Mouse (Mus musculus) CD4-positive, CD25-positive, alpha-beta regulatory T cell, adult 2 months (primary cell): Measurements from ENCODE around the gene Klc4.

Experiments
- DNase-seq: peaks from one replicate; pipeline ENCODE4 v3.0.0-alpha.2; 2012; ENCODE audit warnings: low read depth, low spot score

The Klc4 gene

DNA sequence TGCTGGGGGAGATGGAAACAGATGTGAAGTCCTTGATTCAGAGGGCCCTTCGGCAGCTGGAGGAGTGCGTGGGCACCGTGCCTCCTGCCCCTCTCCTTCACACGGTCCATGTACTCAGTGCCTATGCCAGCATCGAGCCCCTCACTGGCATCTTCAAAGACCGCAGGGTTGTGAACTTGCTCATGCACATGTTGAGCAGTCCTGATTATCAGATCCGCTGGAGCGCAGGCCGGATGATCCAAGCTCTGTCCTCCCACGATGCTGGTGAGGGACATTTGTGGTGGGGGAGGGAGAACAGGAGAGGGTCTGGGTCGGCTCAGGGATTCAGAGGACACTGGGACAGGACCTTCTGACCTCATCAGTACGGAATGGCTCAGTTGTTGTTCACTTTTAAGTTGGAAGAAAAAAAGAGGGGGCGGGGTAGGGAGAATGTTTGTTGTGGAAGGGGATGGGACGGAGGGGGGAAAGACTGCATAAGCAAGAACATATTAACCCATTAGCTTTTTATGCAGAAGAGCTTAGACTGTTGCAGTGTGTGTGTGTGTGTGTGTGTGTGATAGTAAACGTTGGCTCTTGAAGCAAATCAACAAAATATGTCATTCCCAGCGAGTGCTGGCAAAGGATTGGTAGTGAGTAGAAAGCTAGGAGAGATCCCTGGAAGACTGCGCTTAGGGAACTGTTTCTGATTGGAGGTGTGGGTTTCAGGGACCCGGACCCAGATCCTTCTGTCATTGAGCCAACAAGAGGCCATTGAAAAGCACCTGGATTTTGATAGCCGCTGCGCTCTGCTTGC is 6.1 kb upstream of the Klc4 start:
- no peak for DNase-seq

DNA sequence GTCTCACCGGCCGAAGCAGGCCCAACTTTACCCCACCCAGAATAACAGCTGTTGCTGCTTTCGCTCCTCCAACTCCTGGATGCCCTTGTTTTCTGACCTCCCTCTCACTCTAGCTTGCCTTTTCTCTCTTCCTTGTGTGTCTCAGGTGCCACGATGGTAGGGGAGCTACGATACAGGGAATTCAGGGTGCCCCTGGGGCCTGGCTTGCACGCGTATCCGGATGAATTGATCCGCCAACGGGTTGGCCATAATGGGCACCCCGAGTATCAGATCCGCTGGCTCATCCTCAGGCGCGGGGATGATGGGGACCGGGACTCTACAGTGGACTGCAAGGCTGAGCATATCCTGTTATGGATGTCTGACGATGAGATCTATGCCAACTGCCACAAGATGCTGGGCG is 5.5 kb upstream of the Klc4 start:
- no peak for DNase-seq

DNA sequence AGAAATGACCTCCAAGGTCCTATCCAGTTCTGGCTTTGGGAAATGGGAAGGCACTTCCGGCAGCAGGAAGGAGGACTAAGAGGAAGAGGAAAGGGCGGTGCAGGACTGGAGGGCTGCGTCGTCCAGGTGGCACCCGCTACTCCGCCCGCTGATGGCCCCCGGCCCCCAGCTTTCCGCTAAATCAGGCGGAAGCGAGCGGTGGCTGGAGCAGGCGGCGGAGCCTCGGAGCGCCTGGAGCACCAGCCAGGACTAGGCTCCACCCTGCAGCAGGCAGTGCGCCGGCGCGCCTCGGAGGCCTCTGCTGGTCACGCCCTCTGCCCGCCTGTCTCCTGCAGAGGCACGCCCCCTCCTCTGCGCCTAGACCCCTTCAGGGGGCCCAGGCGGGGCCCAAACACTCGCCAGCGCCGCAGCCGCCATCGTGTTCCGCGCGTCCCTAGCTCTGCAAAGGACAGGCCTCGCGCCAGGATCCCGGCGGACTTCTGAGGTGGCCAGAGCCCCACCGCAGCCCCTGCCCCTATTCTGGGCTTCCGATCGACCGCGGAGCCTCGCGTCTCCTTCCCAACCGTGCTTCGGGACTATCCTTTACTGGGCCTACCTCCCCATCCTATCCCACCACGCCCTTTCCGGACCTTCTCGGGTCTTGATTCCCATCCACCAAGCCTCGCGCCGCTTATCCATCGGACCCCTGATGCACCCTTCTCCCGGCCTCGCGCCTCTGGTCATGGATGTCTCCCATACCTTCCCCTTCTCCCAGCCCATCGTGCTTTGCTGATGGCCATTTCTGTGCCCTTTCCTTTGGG is 4.6 kb upstream of the Klc4 start, which contains the start of gene Cul7:
Gene Cul7, plus strand, starts transcription at position 106 of the 800 bp plus-strand sequence.
- DNase-seq = peak; percentile 93

DNA sequence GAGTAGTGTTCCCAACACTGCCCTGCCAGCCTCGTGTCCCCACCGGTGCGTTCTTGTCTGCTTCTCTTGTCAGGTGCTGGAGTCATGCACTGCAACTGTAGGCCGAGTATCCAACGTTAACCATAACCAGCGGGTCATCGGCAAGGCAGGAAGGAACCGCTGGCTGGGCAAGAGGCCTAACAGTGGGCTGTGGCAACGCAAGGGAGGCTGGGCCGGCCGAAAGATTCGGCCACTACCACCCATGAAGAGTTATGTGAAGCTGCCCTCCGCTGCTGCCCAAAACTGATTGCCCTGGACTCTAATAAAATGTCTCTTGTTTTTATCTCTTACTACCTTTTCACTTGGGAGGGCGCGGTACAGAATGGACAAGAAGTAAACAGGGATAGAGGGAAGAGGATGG is 4.0 kb upstream of the Klc4 start:
- peak; percentile 14 for DNase-seq

DNA sequence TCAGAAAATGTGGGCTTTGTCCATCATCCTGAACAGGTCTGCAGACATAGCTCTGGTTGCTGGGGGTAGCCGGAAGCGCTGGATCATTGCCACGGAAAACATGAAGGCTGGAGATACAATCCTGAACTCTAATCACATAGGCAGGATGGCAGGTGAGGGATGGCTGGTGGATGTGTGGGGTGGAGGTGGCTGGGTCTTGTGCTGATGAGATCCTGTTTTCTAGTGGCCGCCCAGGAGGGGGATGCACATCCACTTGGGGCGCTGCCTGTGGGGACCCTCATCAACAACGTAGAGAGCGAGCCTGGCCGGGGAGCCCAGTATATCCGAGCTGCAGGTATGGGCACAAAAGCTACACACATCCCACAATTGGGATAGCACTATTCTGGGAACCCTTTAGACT is 2.6 kb upstream of the Klc4 start:
- no peak for DNase-seq

DNA sequence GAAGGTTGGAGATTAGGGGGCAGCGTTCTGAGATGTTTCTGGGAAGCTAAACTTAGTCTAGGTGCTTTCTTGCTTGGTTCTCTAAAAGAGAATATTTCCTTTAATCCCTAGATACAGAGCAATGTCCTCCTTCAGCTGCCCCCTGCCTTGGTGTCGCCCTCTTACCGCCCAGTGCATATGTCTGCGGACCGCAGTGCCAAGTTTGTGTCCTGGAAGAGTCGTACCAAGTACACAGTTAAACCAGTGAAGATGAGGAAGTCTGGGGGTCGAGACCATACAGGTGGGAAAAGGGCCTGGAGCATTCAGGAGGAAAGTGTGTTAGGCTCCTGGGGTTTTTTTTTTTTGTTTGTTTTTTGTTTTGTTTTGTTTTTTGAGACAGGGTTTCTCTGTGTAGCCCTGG is 1.5 kb upstream of the Klc4 start:
- no peak for DNase-seq

GRCm38 (mm10) chr17:46646322-46646662 is 470 bp upstream of the Klc4 start:
- DNase-seq = no peak

DNA sequence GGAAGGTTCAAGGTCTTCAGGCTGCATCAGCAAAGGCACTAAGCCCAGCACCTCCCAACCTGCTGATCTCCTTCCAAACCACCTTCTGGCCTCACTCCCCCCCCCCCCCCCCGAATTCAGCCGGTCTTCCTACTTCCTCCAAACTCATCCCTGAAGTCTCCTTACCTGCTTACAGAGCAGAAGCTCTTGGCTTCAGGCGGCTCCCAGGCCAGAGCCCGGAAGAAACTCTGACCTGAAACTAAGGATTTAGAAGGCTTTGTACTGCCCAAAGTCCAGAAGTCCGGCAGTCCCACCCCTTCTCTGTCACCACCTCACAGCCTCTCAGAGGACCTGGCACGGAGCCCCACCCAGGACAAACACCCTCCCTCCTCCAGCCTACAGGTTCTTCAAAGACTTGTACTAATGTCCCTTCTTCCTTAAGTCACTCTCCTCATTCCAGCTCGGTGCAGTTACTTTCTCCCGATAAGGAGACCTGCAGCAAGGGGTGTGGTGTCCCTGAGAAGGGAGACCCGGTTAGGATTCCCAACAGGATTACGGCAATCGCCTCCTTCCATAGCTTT is 826 bp downstream of the Klc4 start:
- DNase-seq = peak; percentile 24

- DNase-seq = no peak
These were observed 1.5 kb downstream of the Klc4 start for GRCm38 (mm10) chr17:46644152-46644805.

GRCm38 (mm10) chr17:46642060-46642459 is 3.8 kb downstream of the Klc4 start:
- no peak for DNase-seq

DNA sequence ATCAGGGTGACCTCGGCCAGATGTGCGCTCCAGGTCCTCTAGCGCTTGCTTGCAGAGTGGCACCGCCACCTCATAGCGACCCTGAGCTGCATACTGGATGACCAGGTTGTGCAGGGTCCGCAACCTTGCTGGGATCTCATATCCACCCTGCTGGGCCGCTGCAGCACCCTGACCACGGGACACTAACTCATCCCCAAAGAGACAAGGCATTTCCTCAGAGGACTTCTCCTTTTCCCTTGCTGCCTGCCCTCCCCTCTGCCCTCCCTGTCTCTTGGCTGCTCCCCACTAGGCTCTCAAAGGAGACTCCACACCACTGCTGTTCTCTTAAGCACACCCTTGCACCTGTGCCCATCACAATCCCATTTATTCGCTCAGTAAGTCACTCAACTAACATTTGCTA is 5.9 kb downstream of the Klc4 start:
- DNase-seq = no peak

DNA sequence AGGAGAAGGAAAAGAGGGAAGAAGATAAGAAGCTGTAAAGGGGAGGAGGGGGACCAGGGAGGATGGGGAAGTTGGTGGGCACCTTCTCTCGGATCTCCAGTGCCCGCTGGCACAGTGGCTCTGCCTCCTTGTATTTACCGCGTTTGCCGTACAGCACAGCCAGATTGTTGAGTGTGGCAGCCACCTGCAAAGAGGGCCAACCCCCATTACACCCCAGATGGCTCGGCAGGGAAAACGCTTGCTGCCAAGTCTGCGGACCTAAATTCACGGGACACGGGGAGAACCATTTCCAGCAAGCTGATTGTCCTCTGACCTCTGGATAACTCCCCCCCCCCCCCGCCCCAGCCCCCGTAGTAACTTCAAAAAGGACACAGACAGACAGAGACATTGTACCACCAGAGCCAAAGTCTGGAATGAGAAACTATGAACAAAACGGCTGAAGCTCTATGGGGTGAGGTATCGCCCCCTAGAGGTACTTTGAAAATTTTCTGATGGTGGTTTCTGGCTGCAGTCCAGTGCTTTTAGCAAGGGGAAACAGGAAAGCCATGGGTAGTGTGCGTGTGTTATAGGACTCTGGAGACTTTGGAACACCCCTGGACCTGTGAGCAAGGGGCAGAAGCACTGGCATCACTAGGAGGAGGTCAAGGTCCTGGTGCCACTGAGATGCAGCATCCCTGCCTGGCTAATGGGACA is 8.8 kb downstream of the Klc4 start:
- DNase-seq = peak; percentile 75

DNA sequence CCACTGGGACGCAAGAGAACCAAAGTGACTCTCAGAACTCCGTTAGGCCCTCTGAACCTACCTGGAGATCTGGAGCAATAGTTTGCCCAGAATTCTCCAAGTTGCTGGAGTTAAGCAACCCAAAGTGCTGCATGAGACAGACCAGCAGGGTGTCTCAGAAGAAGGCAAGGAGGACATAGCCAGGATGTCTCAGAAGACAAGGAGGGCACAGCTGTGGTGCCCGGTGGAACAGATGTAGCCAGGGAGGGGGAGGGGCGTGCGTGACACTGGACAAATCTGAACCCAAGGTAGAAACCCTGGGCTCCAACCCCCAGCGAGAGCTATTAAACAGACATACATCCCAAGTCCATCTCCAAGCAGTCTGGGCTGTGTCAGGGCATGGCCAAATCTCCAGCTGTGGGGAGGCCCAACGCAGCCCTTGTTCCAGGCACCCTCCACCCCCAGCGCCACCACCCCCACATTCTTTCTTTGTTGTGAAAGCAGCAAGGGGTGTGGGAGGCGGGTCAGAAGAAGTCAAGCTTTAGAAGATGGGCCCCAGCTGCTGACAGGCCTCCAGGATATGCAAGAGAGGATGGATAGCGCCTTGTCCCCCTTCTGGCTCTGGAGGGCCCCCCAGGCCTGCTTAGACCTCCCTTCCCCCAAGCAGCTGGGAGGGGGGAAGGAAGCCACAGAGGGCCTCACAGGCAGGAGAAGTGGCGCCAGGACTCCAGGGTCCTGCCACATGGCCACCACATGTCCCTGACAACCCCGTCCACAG is 16.0 kb downstream of the Klc4 start:
- no peak for DNase-seq

- peak; percentile 19 for DNase-seq
These were observed 16.8 kb downstream of the Klc4 start, which contains the start of gene Ptk7 for GRCm38 (mm10) chr17:46628791-46629684. Gene Ptk7 (minus strand): TSS chr17:46629504.

DNA sequence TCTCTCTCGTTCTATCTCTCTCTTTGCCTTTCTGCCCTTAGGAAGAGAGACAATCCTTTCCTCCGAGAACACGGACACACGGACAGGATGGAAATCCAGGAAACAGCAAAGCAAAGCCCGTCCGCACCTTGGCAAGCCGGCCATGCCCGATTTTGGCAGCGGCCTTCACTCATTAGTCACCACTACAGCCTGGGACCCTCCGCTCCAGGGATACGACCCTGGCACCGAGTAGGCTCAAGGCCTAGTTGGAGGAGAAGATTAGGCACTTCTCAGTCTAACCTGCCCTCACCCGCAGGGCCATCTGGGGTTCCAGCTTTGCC is 17.4 kb downstream of the Klc4 start:
- no peak for DNase-seq

DNA sequence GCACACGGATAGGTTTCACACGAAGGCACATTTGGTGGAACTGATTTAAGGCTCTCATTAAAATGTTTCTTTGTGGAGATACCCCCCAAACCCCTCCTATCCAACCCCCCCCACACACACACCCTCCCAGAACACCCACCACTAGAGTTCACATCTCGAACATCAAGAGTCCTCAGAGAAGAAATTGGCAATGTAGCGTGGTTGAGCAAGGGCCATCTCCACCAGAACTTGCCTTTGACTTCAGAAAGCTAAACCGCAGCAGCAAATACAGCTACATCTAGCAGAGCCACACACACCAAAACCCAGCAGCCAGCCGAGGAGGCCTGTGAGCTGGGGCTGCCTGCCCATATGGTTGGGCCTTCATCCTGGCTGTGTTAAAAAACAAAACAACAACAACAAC is 18.4 kb downstream of the Klc4 start:
- DNase-seq = no peak

GRCm38 (mm10) chr17:46624598-46624997 is 21.2 kb downstream of the Klc4 start:
- DNase-seq = no peak

- no peak for DNase-seq
These were observed 21.8 kb downstream of the Klc4 start for GRCm38 (mm10) chr17:46623819-46624557.

DNA sequence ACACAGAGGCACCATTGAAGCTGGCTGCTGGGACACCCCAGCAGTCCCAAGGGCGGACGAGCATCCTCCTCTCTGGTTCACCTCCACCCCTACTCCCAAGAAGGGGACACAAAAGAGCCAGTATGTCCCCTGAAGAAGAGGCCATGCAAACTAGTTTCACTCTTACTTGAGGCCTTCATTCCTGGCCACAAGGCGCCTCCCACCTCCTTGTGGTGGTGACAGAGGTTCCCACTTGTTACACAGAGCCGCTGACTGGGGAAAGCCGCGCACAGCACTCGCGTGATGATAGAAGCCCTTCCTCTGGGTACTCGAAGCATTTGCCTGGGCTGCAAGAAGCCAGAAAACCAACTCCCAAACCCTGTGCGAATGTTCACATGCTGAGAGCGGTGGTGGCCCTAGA is 23.6 kb downstream of the Klc4 start:
- DNase-seq = no peak
